Mouse (Mus musculus) embryonic facial prominence, embryonic 15.5 days (tissue): ENCODE measurements at regions not wholly inside any gene's neighbourhood (a gene's known extent, or its start where the extent isn't known, plus 50 kb on each side); places are given as distances from the start of the nearest gene placed in this dataset.

Source experiments
- ATAC-seq: fragments of 200-750 bp; cut with Nextera tagmentation; 2 replicates; pipeline ENCODE4 v1.8.0; 2017; ENCODE audit warnings: low read depth, moderate TSS enrichment; ENCODE audit not compliant: insufficient number of reproducible peaks, low FRiP score, low TSS enrichment
- H3K27ac ChIP-seq: fragments of 300-500 bp; sonication (generic); replicated peaks from 2 replicates; pipeline ENCODE4 v1.5.1; 2015; ENCODE audit warnings: mild to moderate bottlenecking, inconsistent platforms
- H3K27me3 ChIP-seq: fragments of 300-500 bp; sonication (generic); 2 replicates; pipeline ENCODE4 v1.6.1; 2015; ENCODE audit warnings: inconsistent platforms
- H3K36me3 ChIP-seq: fragments of 300-500 bp; sonication (generic); 2 replicates; pipeline ENCODE4 v1.6.1; 2015; ENCODE audit warnings: mild to moderate bottlenecking, inconsistent platforms
- H3K4me1 ChIP-seq: fragments of 300-500 bp; sonication (generic); 2 replicates; pipeline ENCODE4 v1.6.1; 2015; ENCODE audit warnings: inconsistent platforms
- H3K4me2 ChIP-seq: fragments of 300-500 bp; sonication (generic); replicated peaks from 2 replicates; pipeline ENCODE4 v1.6.1; 2015; ENCODE audit warnings: mild to moderate bottlenecking, inconsistent platforms
- H3K4me3 ChIP-seq: fragments of 300-500 bp; sonication (generic); replicated peaks from 2 replicates; pipeline ENCODE4 v1.5.1; 2015; ENCODE audit warnings: mild to moderate bottlenecking, inconsistent platforms
- H3K9ac ChIP-seq: fragments of 300-500 bp; sonication (generic); 2 replicates; pipeline ENCODE4 v1.6.1; 2015; ENCODE audit warnings: inconsistent platforms
- H3K9me3 ChIP-seq: fragments of 300-500 bp; sonication (generic); replicated peaks from 2 replicates; pipeline ENCODE4 v1.6.1; 2016; ENCODE audit warnings: inconsistent platforms
- WGBS: fragments of 180-500 bp; shearing (Covaris S2); methylation state at CpG from one replicate; pipeline ENCODE4 v1.1.7; 2015; 5-methylcytosine and 5-hydroxymethylcytosine counted together

DNA sequence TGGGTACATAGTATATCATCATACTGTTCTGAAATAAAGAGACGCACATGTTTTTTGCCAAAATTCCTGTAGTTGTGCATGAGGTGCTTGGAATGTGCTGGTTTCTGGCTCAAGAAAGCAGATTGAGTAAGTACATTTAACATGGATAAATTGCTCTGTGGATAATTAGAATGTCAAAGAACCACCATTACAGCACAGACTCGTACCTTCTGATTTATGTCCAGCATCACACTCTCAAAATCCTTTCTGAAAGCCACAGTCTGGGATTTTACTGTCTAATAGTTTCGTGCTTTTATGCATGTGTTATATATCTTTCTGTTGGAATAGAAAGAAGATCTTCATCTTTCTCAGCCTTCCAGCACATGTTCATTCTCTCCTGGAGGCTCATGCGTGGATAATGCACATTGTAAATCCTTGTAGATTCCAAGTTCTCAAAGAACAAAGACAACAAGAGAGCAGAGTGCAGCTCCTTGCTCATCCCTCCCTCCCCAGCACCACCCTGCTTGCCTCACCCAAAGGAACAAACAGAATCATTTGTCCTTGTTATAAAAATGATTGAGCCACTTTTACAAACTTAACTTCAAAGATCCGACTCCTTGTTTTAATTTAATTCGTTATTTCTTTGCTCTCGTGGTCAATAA lies 348.9 kb upstream of the Ctso start:
- Histone ChIP-seq H3K4me1 (no peaks in the 10 kb centered on the region), H3K27me3 (no peaks in the 10 kb centered on the region), H3K4me3 (no peak overlapping the region), H3K9ac (no peak overlapping the region), H3K27ac (no peak overlapping the region), H3K4me2 (no peak overlapping the region), H3K9me3 (no peaks in the 10 kb centered on the region), H3K36me3 (no peaks in the 10 kb centered on the region)
- 52% methylated on average over 7 of the region's 7 CpGs for WGBS
- no peak for ATAC-seq

DNA sequence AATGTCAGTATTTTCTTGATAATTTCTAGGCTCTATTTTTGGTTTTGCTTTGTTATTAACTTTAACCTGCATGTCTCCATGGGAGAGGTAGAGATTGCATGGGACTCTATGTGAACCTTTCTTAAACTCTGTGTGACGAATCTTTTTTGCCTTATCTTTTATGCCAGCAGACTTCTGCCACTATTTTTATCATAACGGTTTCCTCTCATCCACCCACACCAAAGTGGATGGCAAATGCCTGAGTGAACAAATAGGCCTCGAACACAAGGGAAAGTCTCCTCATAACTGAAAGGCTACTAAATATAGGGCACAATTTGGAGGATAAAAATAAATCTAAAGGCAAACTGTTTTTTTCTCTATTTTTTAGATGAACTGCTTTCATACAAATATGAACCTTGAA lies 343.3 kb upstream of the Ctso start:
- no peaks in the 10 kb centered on the region for H3K27me3 ChIP-seq
- ATAC-seq = no peak
- H3K4me1 ChIP-seq = no peaks in the 10 kb centered on the region
- H3K36me3 ChIP-seq = no peaks in the 10 kb centered on the region
- H3K9ac ChIP-seq = no peak overlapping the region
- 82% methylated on average over 3 of the region's 3 CpGs for WGBS
- no peak overlapping the region for H3K4me3 ChIP-seq
- H3K27ac ChIP-seq = no peak overlapping the region
- no peak overlapping the region for H3K4me2 ChIP-seq
- H3K9me3 ChIP-seq = no peaks in the 10 kb centered on the region

DNA sequence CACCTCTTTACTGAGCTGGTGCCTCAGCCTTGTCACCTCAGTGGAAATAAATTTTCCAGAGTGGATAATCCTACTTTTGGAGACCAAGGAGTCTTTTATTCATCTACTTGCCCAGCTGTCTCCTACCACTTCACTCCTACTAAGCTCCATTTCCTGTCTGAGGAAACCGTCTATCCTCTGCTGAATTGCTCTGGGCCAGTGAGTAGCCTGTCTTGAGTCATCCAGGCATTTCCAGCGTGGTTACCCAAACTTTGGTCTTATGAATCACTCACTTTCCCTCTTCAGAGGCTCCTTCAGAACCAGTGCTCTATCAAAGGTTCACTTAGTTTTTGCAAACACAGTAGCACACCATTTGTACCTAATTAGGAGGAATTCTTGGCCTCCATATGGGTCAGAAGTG lies 303.2 kb upstream of the Ctso start:
- ATAC-seq = no peak
- H3K4me1 ChIP-seq = no peaks in the 10 kb centered on the region
- no peak overlapping the region for H3K9ac ChIP-seq
- H3K27ac ChIP-seq = no peak overlapping the region
- no peak overlapping the region for H3K4me3 ChIP-seq
- H3K9me3 ChIP-seq = no peaks in the 10 kb centered on the region
- no peak overlapping the region for H3K4me2 ChIP-seq
- H3K36me3 ChIP-seq = no peaks in the 10 kb centered on the region
- 42% methylated on average over 2 of the region's 2 CpGs for WGBS
- H3K27me3 ChIP-seq = no peaks in the 10 kb centered on the region

DNA sequence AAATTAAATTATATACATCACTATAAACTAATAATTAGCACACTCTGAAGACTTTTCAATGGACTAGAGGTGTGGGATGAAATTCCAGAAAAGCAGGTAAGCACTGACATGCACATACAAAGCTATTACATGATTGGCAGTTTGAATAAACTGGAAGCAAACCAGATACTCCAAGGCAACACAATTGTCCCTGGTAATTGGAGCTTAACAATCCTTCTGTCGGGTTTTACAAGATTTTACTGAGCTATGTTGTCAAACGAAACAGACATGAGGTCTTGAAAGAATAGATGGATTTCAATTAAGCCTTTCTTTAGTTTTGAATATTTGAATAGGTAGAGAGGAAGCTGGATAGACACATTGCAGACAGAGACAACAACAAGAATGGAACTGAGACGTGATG lies 273.9 kb upstream of the Ctso start:
- H3K4me3 ChIP-seq = no peak overlapping the region
- no peaks in the 10 kb centered on the region for H3K27me3 ChIP-seq
- H3K4me2 ChIP-seq = no peak overlapping the region
- no peak overlapping the region for H3K27ac ChIP-seq
- no peaks in the 10 kb centered on the region for H3K36me3 ChIP-seq
- WGBS = 35% methylated on average over 3 of the region's 3 CpGs
- no peak overlapping the region for H3K9ac ChIP-seq
- no peak for ATAC-seq
- H3K9me3 ChIP-seq = no peaks in the 10 kb centered on the region
- H3K4me1 ChIP-seq = no peaks in the 10 kb centered on the region

DNA sequence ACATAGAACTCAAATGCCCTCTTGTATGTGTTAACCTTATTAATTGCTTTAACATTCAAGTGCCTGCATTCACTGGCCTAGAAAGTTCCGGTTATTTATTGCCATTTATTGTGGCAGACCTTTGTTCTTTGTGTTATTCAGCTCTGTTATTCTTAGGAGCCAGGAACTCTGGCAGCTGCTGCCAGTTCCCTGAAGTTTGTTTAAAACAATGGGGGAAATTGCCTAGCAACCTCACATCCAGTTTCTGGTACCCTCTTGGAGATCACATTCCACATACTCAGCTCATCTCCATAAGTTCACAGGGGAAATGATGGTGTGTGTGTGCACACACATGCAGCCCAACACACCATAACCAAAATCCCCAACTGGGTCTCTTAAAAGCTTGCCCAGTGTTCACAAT lies 270.8 kb upstream of the Ctso start:
- WGBS = 47% methylated on average over 1 of the region's 1 CpGs
- no peak for ATAC-seq

DNA sequence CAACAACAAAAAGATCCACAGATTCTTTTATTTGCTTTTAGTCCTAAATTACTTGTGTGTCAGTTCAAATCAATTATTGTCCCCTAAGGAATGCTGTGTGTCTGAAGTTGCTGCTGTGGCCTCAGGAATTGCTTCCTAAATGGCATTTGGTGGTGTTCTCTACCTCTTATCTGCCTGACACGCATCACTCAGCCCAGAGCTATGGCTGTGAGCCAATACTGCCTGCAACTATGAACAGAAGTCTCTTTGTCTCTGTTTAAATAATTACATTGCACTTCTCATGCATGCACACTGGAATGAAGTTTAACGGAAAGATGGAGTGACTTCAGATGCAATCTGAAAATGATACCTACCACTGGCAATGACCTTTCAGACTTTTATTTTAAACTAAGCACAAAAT lies 266.1 kb upstream of the Ctso start:
- no peak for ATAC-seq

More for the DNA sequence above, 270.8 kb upstream of the Ctso start:
- no peaks in the 10 kb centered on the region for H3K27me3 ChIP-seq
- H3K36me3 ChIP-seq = no peaks in the 10 kb centered on the region
- H3K4me2 ChIP-seq = no peak overlapping the region
- H3K4me3 ChIP-seq = no peak overlapping the region
- no peaks in the 10 kb centered on the region for H3K4me1 ChIP-seq
- no peak overlapping the region for H3K27ac ChIP-seq
- H3K9ac ChIP-seq = no peak overlapping the region
- H3K9me3 ChIP-seq = no peaks in the 10 kb centered on the region

DNA sequence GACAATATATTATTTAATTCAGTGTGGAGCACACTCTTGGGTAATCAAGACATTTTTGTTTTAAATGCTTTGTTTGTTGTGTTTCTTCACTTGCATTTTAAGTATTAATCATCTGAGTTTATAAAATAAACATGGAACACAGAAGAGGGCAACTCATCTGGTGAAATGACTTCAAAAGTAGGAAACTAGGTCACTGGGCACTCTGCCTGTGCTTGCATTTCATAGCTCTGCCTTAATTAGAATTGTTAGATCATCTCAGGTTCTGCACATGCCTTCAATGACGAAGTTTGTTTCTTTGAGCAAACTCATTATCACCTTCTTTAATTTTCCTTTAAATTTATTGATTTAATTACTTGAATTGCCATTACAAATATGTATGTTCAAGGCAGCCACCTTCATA lies 255.8 kb upstream of the Ctso start:
- no peak for ATAC-seq
- Histone ChIP-seq H3K36me3 (no peaks in the 10 kb centered on the region), H3K4me2 (no peak overlapping the region), H3K27me3 (no peaks in the 10 kb centered on the region), H3K9ac (no peak overlapping the region), H3K9me3 (no peaks in the 10 kb centered on the region), H3K4me1 (no peaks in the 10 kb centered on the region), H3K4me3 (no peak overlapping the region), H3K27ac (no peak overlapping the region)
- WGBS = 53% methylated on average over 1 of the region's 1 CpGs

More for the DNA sequence above, 266.1 kb upstream of the Ctso start:
- Histone ChIP-seq H3K4me2 (no peak overlapping the region), H3K36me3 (no peaks in the 10 kb centered on the region), H3K4me3 (no peak overlapping the region), H3K4me1 (no peaks in the 10 kb centered on the region), H3K9me3 (no peaks in the 10 kb centered on the region), H3K9ac (no peak overlapping the region), H3K27ac (no peak overlapping the region), H3K27me3 (no peaks in the 10 kb centered on the region)
- WGBS = 21% methylated on average over 2 of the region's 2 CpGs

DNA sequence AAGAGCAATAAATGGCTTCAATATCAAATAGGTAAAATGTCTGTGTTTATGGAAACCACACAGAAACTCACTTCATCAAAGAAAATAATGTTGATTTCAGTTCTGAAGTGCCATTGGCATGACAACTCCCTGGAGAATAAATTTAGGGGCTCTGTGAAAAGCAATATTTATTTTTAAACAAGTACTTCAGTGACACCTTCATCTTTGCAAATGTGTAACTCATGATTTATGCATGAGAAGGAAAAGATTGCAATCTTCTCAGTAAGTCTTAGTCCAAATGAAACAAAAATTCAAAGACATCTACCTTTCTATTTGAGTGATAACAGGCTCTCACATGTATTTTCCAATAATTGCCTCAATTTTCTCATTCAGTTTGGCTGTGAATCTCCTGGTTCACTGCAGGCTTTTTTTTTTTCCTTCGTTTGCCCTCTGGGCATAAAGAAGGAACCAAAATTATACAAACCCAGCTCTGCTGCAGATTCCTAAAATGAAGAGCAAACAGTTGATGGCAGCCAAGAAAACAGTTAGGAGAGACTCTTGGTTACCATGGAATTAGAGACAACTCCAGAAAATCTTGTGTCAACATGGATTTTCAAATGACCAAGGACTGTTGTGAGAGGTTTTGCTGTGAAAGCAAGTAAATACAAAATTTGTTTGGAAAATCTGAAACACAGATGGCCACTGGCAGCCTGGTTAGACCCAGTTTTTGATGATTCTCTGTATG lies 230.3 kb upstream of the Ctso start:
- Histone ChIP-seq H3K27me3 (no peaks in the 10 kb centered on the region), H3K4me1 (no peaks in the 10 kb centered on the region), H3K9me3 (no peaks in the 10 kb centered on the region), H3K36me3 (no peaks in the 10 kb centered on the region), H3K27ac (no peak overlapping the region), H3K4me2 (no peak overlapping the region), H3K9ac (no peak overlapping the region), H3K4me3 (no peak overlapping the region)
- no peak for ATAC-seq
- WGBS = 26% methylated on average over 1 of the region's 1 CpGs

DNA sequence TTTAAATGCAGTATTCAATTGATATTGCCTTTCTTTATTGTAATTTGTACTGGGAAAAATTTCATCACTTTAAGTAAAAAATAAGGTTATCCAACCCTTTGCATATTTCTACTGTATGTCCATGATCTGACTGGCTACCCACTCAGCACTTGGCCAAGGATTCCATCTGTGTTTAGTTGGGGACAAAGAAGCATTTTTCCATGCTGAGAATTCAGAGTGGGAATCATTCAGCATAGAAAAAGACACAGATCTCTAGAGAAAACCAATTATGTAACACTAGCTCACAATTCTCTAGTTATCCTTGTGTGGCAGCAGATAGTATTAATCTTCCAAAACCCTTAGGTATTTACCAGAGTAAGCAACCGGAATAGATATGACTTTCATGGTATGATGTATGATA lies 213.5 kb upstream of the Ctso start:
- Histone ChIP-seq H3K9me3 (no peaks in the 10 kb centered on the region), H3K4me3 (no peak overlapping the region), H3K4me1 (no peaks in the 10 kb centered on the region), H3K9ac (no peak overlapping the region), H3K27ac (no peak overlapping the region), H3K4me2 (no peak overlapping the region), H3K27me3 (no peaks in the 10 kb centered on the region), H3K36me3 (no peaks in the 10 kb centered on the region)
- 71% methylated on average over 1 of the region's 1 CpGs for WGBS
- no peak for ATAC-seq

DNA sequence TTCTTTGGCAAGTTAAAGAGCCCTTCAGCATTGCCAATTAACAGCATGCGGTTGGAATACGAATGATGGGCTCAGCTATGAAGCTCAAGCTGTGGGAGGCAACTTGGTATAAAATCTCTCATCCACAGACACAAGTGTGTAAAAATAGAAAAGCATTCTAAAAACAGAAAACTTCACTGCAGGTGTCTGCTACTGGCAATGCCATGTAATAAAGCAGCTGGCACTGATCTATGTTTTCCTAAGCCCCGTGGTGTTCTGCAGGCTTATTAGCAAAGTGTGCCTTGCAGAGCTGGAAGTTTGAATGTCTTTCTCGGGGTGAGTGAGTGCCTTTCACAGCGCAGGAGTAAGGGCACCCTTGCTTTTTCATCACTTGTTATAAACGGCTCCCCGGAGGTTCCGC lies 196.9 kb upstream of the Ctso start:
- no peaks in the 10 kb centered on the region for H3K4me1 ChIP-seq
- no peaks in the 10 kb centered on the region for H3K9me3 ChIP-seq
- H3K36me3 ChIP-seq = no peaks in the 10 kb centered on the region
- H3K4me2 ChIP-seq = no peak overlapping the region
- no peak overlapping the region for H3K9ac ChIP-seq
- no peak overlapping the region for H3K27ac ChIP-seq
- no peak for ATAC-seq
- H3K4me3 ChIP-seq = no peak overlapping the region
- 78% methylated on average over 8 of the region's 8 CpGs for WGBS
- H3K27me3 ChIP-seq = no peaks in the 10 kb centered on the region

DNA sequence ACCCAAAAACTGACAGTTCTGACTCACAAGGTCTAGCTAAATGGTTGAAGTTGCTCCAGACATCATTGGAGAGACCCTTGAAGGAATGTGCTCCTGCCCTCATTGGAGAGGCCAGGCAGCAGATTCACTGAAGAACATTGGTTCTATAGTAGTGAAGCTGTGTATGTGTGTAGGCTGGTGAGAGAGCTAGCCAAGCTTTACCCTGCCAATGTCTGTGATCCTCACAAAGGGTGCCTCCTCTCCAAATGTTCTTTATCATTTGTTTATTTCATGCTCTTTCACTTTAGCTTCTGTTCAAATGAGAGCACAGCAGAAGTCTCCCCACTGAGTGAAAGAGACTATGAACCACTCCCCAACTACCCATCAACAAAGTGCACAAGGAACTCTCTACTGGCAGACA lies 195.6 kb upstream of the Ctso start:
- H3K4me1 ChIP-seq = no peaks in the 10 kb centered on the region
- no peak overlapping the region for H3K4me2 ChIP-seq
- no peaks in the 10 kb centered on the region for H3K9me3 ChIP-seq
- ATAC-seq = no peak
- H3K27me3 ChIP-seq = no peaks in the 10 kb centered on the region
- H3K36me3 ChIP-seq = no peaks in the 10 kb centered on the region
- no peak overlapping the region for H3K4me3 ChIP-seq
- no peak overlapping the region for H3K27ac ChIP-seq
- H3K9ac ChIP-seq = no peak overlapping the region

DNA sequence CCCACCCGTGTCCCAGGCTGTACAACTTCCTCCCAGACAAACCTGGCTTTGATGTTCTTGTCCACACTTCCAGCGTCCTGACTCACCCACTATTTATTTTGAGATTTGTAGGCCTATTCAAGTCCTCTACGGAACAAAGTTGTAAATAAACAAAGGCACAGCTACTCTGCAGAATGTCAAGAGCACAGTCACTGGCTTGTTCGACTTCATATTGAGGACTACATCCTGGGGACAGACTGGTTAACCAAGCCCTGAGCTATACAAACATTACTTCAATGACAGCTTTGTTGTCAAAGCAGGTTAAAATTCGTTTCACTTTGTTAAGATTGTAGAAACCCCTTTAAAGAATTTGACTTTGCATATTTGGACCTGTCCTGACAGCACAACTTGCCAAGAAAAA lies 190.3 kb upstream of the Ctso start:
- no peaks in the 10 kb centered on the region for H3K9me3 ChIP-seq
- H3K9ac ChIP-seq = no peak overlapping the region
- no peaks in the 10 kb centered on the region for H3K4me1 ChIP-seq
- H3K27ac ChIP-seq = no peak overlapping the region
- H3K36me3 ChIP-seq = no peaks in the 10 kb centered on the region
- H3K4me3 ChIP-seq = no peak overlapping the region
- H3K4me2 ChIP-seq = no peak overlapping the region
- 31% methylated on average over 5 of the region's 5 CpGs for WGBS
- H3K27me3 ChIP-seq = no peaks in the 10 kb centered on the region
- ATAC-seq = no peak
